Mouse (Mus musculus) splenic B cell, adult 2 months (primary cell): ENCODE data around the gene Lyrm2.

ENCODE experiments used
- DNase-seq: peaks from one replicate; pipeline ENCODE4 v3.0.0-alpha.2; 2011; ENCODE audit warnings: low read depth, low spot score
- H3K27me3 ChIP-seq: 2 replicates; pipeline ENCODE4 v1.6.1; 2012; ENCODE audit warnings: mild to moderate bottlenecking, low read length, moderate library complexity, mixed read lengths; ENCODE audit not compliant: control insufficient read depth, poor library complexity, insufficient read depth, severe bottlenecking
- H3K36me3 ChIP-seq: 2 replicates; pipeline ENCODE4 v1.6.1; 2012; ENCODE audit warnings: mild to moderate bottlenecking, low read length, moderate library complexity, mixed read lengths; ENCODE audit not compliant: control insufficient read depth, poor library complexity, insufficient read depth, severe bottlenecking

Lyrm2 gene

GRCm38 (mm10) chr4:32799966-32800576, at the start of gene Lyrm2:
Gene Lyrm2, plus strand, starts transcription at chr4:32800253.
- no peaks in the 10 kb centered on the region for H3K36me3 ChIP-seq
- H3K27me3 ChIP-seq: no peaks in the 10 kb centered on the region
- DNase-seq: peak; percentile 80

GRCm38 (mm10) chr4:32750711-32751110, 49.3 kb upstream of the Lyrm2 start:
- Histone ChIP-seq H3K27me3 (no peaks in the 10 kb centered on the region), H3K36me3 (peaks cover 9% of the 10 kb centered on the region)
- DNase-seq: no peak

- Histone ChIP-seq H3K36me3 (peaks cover 9% of the 10 kb centered on the region), H3K27me3 (no peaks in the 10 kb centered on the region)
- DNase-seq: no peak
Observed at GRCm38 (mm10) chr4:32757430-32757829, 42.6 kb upstream of the Lyrm2 start.

GRCm38 (mm10) chr4:32767471-32767870, 32.6 kb upstream of the Lyrm2 start:
- Histone ChIP-seq H3K27me3 (no peaks in the 10 kb centered on the region), H3K36me3 (peaks cover 7% of the 10 kb centered on the region)
- no peak for DNase-seq

GRCm38 (mm10) chr4:32768046-32768445, 32.0 kb upstream of the Lyrm2 start:
- DNase-seq: peak; percentile 67
- peaks cover 7% of the 10 kb centered on the region for H3K36me3 ChIP-seq
- no peaks in the 10 kb centered on the region for H3K27me3 ChIP-seq

- H3K27me3 ChIP-seq: no peaks in the 10 kb centered on the region
- H3K36me3 ChIP-seq: peaks cover 10% of the 10 kb centered on the region
- no peak for DNase-seq
Observed at GRCm38 (mm10) chr4:32770284-32770810, 29.7 kb upstream of the Lyrm2 start.

- no peaks in the 10 kb centered on the region for H3K27me3 ChIP-seq
- DNase-seq: no peak
- peaks cover 4% of the 10 kb centered on the region; the same call in 1 of the 2 replicates for H3K36me3 ChIP-seq
Observed at GRCm38 (mm10) chr4:32779996-32780395, 20.1 kb upstream of the Lyrm2 start.

- Histone ChIP-seq H3K36me3 (no peaks in the 10 kb centered on the region), H3K27me3 (no peaks in the 10 kb centered on the region)
- DNase-seq: no peak
Observed at GRCm38 (mm10) chr4:32787110-32787509, 12.9 kb upstream of the Lyrm2 start.

GRCm38 (mm10) chr4:32789020-32789419, 11.0 kb upstream of the Lyrm2 start:
- DNase-seq: no peak
- H3K27me3 ChIP-seq: no peaks in the 10 kb centered on the region

GRCm38 (mm10) chr4:32798976-32799375, 1.1 kb upstream of the Lyrm2 start:
- no peaks in the 10 kb centered on the region for H3K27me3 ChIP-seq

More at GRCm38 (mm10) chr4:32789020-32789419, 11.0 kb upstream of the Lyrm2 start:
- no peaks in the 10 kb centered on the region for H3K36me3 ChIP-seq

GRCm38 (mm10) chr4:32800577-32801170, 621 bp downstream of the Lyrm2 start:
- peak; percentile 6 for DNase-seq

More at GRCm38 (mm10) chr4:32798976-32799375, 1.1 kb upstream of the Lyrm2 start:
- no peaks in the 10 kb centered on the region for H3K36me3 ChIP-seq
- DNase-seq: no peak

GRCm38 (mm10) chr4:32817478-32817877, 17.4 kb downstream of the Lyrm2 start:
- DNase-seq: no peak
- H3K27me3 ChIP-seq: no peaks in the 10 kb centered on the region
- H3K36me3 ChIP-seq: no peaks in the 10 kb centered on the region

More at GRCm38 (mm10) chr4:32800577-32801170, 621 bp downstream of the Lyrm2 start:
- H3K27me3 ChIP-seq: no peaks in the 10 kb centered on the region
- H3K36me3 ChIP-seq: no peaks in the 10 kb centered on the region

GRCm38 (mm10) chr4:32820676-32821075, 20.6 kb downstream of the Lyrm2 start:
- Histone ChIP-seq H3K27me3 (no peaks in the 10 kb centered on the region), H3K36me3 (no peaks in the 10 kb centered on the region)
- DNase-seq: no peak

- no peaks in the 10 kb centered on the region for H3K36me3 ChIP-seq
- DNase-seq: no peak
Observed at GRCm38 (mm10) chr4:32824254-32824653, 24.2 kb downstream of the Lyrm2 start.

GRCm38 (mm10) chr4:32826925-32827324, 26.9 kb downstream of the Lyrm2 start:
- no peak for DNase-seq
- Histone ChIP-seq H3K36me3 (no peaks in the 10 kb centered on the region), H3K27me3 (no peaks in the 10 kb centered on the region)

More at GRCm38 (mm10) chr4:32824254-32824653, 24.2 kb downstream of the Lyrm2 start:
- H3K27me3 ChIP-seq: no peaks in the 10 kb centered on the region
